Mouse (Mus musculus) liver, postnatal 0 days (tissue): Measurements from ENCODE around the gene Srrt.

ENCODE experiments used
- CTCF ChIP-seq: sonication (generic); IDR thresholded peaks from 2 replicates; pipeline ENCODE4 v1.5.1; 2016; ENCODE audit warnings: antibody characterized with exemption, low read depth
- EP300 ChIP-seq: IDR thresholded peaks from 2 replicates; pipeline ENCODE4 v1.6.1; 2016; ENCODE audit warnings: antibody characterized with exemption, low read depth, mild to moderate bottlenecking

DNA sequence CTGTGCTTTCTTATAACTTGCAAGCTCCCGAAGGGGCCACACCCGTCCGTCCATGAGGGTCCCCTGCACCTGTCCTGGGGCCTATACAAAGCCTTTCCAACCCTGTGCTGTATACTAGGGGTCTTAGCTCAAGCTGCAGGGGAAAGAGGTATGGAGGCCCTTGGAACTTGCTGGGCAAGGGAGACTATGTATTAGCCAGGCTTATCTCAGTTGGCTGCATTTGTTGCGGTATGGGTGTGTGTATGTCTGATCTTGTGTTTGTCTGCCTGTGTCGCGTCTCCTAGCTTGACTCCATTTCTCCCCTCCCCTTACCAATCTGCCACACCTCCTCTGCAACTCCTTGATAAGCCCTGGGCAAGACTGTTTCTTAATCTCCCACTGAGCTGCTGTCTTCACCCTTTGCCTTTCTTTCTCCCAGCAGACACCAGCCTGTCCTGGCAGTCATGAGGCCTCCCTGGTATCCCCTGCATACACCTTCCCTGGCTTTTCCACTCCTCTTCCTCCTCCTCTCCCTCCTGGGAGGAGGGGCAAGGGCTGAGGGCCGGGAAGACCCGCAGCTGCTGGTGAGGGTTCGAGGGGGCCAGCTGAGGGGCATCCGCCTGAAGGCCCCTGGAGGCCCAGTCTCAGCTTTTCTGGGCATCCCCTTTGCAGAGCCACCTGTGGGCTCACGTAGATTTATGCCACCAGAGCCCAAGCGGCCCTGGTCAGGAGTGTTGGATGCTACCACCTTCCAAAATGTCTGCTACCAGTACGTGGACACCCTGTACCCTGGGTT, 17.7 kb downstream of the Srrt start:
- TF ChIP-seq CTCF (no peak), EP300 (peak; percentile 96)
